Mouse (Mus musculus): ENCODE measurements around the gene Farp1. TPM values are rescaled to one million over a fixed set of nuclear protein-coding genes. Genes with fewer than 3 reads are reported as not detected.

Farp1 gene
- polyA plus RNA-seq, 1 experiment from 2014 or later = 23.8 TPM

GRCm38 (mm10) chr14:121165408-121166037 is 130.5 kb downstream of the Farp1 start:
- no peak for DNase-seq (ENCODE audit: low spot score)

GRCm38 (mm10) chr14:121166038-121166436 is 131.0 kb downstream of the Farp1 start:
- Histone ChIP-seq H3K36me3 (ENCODE audit: control insufficient read depth, insufficient read depth, low read length) (no peaks in the 10 kb centered on the region), H3K4me2 (ENCODE audit: low read depth) (no peak overlapping the region), H3K9ac (ENCODE audit: low read length) (no peak overlapping the region), H3K4me3 (ENCODE audit: low read depth, low read length) (no peak overlapping the region), H3K27me3 (ENCODE audit: control insufficient read depth, insufficient read depth, low read length) (no peaks in the 10 kb centered on the region), H3K4me1 (ENCODE audit: control insufficient read depth, insufficient read depth, low read length) (no peaks in the 10 kb centered on the region), H3K27ac (ENCODE audit: low read depth, low read length) (no peak overlapping the region), H3K9me3 (ENCODE audit: control insufficient read depth, low read length) (no peaks in the 10 kb centered on the region)
- no peak for ATAC-seq (ENCODE audit: insufficient read depth, low FRiP score, low TSS enrichment)
- 82% methylated on average over 7 of the region's 7 CpGs for WGBS
- DNase-seq (ENCODE audit: low spot score) = no peak

More at GRCm38 (mm10) chr14:121165408-121166037, 130.5 kb downstream of the Farp1 start:
- no peak for ATAC-seq (ENCODE audit: insufficient read depth, low FRiP score, low TSS enrichment)
- no peak overlapping the region for H3K27ac ChIP-seq (ENCODE audit: low read depth, low read length)
- no peak overlapping the region for H3K4me3 ChIP-seq (ENCODE audit: low read depth, low read length)
- H3K36me3 ChIP-seq (ENCODE audit: control insufficient read depth, insufficient read depth, low read length) = no peaks in the 10 kb centered on the region
- H3K9ac ChIP-seq (ENCODE audit: low read length) = no peak overlapping the region
- no peaks in the 10 kb centered on the region for H3K9me3 ChIP-seq (ENCODE audit: control insufficient read depth, low read length)
- H3K4me2 ChIP-seq (ENCODE audit: low read depth) = no peak overlapping the region
- H3K4me1 ChIP-seq (ENCODE audit: control insufficient read depth, insufficient read depth, low read length) = no peaks in the 10 kb centered on the region
- no peaks in the 10 kb centered on the region for H3K27me3 ChIP-seq (ENCODE audit: control insufficient read depth, insufficient read depth, low read length)
- WGBS = 87% methylated on average over 6 of the region's 6 CpGs

GRCm38 (mm10) chr14:121168716-121169115 is 133.7 kb downstream of the Farp1 start:
- DNase-seq (ENCODE audit: low spot score) = no peak
- Histone ChIP-seq H3K9me3 (ENCODE audit: control insufficient read depth, low read length) (no peaks in the 10 kb centered on the region), H3K4me1 (ENCODE audit: control insufficient read depth, insufficient read depth, low read length) (peaks cover 7% of the 10 kb centered on the region; the same call in 1 of the 2 replicates), H3K9ac (ENCODE audit: low read length) (no peak overlapping the region), H3K27me3 (ENCODE audit: control insufficient read depth, insufficient read depth, low read length) (no peaks in the 10 kb centered on the region), H3K4me3 (ENCODE audit: low read depth, low read length) (no peak overlapping the region), H3K27ac (ENCODE audit: low read depth, low read length) (no peak overlapping the region), H3K4me2 (ENCODE audit: low read depth) (no peak overlapping the region), H3K36me3 (ENCODE audit: control insufficient read depth, insufficient read depth, low read length) (no peaks in the 10 kb centered on the region)
- no peak for ATAC-seq (ENCODE audit: insufficient read depth, low FRiP score, low TSS enrichment)
- WGBS = 77% methylated on average over 3 of the region's 3 CpGs

- Histone ChIP-seq H3K27ac (ENCODE audit: low read depth, low read length) (no peak overlapping the region), H3K9ac (ENCODE audit: low read length) (no peak overlapping the region), H3K9me3 (ENCODE audit: control insufficient read depth, low read length) (no peaks in the 10 kb centered on the region), H3K4me2 (ENCODE audit: low read depth) (no peak overlapping the region), H3K36me3 (ENCODE audit: control insufficient read depth, insufficient read depth, low read length) (no peaks in the 10 kb centered on the region), H3K4me1 (ENCODE audit: control insufficient read depth, insufficient read depth, low read length) (peaks cover 7% of the 10 kb centered on the region; the same call in 1 of the 2 replicates), H3K27me3 (ENCODE audit: control insufficient read depth, insufficient read depth, low read length) (no peaks in the 10 kb centered on the region), H3K4me3 (ENCODE audit: low read depth, low read length) (no peak overlapping the region)
- DNase-seq (ENCODE audit: low spot score) (no peak), ATAC-seq (ENCODE audit: insufficient read depth, low FRiP score, low TSS enrichment) (no peak)
- WGBS = 83% methylated on average over 9 of the region's 9 CpGs
Observed at GRCm38 (mm10) chr14:121170321-121170720, 135.3 kb downstream of the Farp1 start.

- Histone ChIP-seq H3K27me3 (ENCODE audit: control insufficient read depth, insufficient read depth, low read length) (no peaks in the 10 kb centered on the region), H3K4me3 (ENCODE audit: low read depth, low read length) (no peak overlapping the region), H3K4me1 (ENCODE audit: control insufficient read depth, insufficient read depth, low read length) (peaks cover 7% of the 10 kb centered on the region; the same call in 1 of the 2 replicates), H3K9ac (ENCODE audit: low read length) (no peak overlapping the region), H3K36me3 (ENCODE audit: control insufficient read depth, insufficient read depth, low read length) (no peaks in the 10 kb centered on the region), H3K9me3 (ENCODE audit: control insufficient read depth, low read length) (no peaks in the 10 kb centered on the region), H3K4me2 (ENCODE audit: low read depth) (no peak overlapping the region), H3K27ac (ENCODE audit: low read depth, low read length) (0 out of 2 replicates have a peak overlapping the region, but pooled peaks have one; percentile 17)
- WGBS = 57% methylated on average over 19 of the region's 19 CpGs
- DNase-seq (ENCODE audit: low spot score) (peak; percentile 31), ATAC-seq (ENCODE audit: insufficient read depth, low FRiP score, low TSS enrichment) (no peak; the same call in 1 of the 2 replicates)
Observed at GRCm38 (mm10) chr14:121172065-121173036, 137.4 kb downstream of the Farp1 start.

GRCm38 (mm10) chr14:121175385-121175784 is 140.4 kb downstream of the Farp1 start:
- Histone ChIP-seq H3K9ac (ENCODE audit: low read length) (no peak overlapping the region), H3K4me2 (ENCODE audit: low read depth) (no peak overlapping the region), H3K9me3 (ENCODE audit: control insufficient read depth, low read length) (no peaks in the 10 kb centered on the region), H3K4me1 (ENCODE audit: control insufficient read depth, insufficient read depth, low read length) (peaks cover 7% of the 10 kb centered on the region; the same call in 1 of the 2 replicates), H3K36me3 (ENCODE audit: control insufficient read depth, insufficient read depth, low read length) (no peaks in the 10 kb centered on the region; the same call in 1 of the 2 replicates), H3K27ac (ENCODE audit: low read depth, low read length) (no peak overlapping the region), H3K4me3 (ENCODE audit: low read depth, low read length) (no peak overlapping the region), H3K27me3 (ENCODE audit: control insufficient read depth, insufficient read depth, low read length) (no peaks in the 10 kb centered on the region)
- DNase-seq (ENCODE audit: low spot score) (no peak), ATAC-seq (ENCODE audit: insufficient read depth, low FRiP score, low TSS enrichment) (no peak)
- WGBS = 90% methylated on average over 9 of the region's 9 CpGs

GRCm38 (mm10) chr14:121175861-121176260 is 140.9 kb downstream of the Farp1 start:
- no peak overlapping the region for H3K4me3 ChIP-seq (ENCODE audit: low read depth, low read length)
- H3K27me3 ChIP-seq (ENCODE audit: control insufficient read depth, insufficient read depth, low read length) = no peaks in the 10 kb centered on the region
- peaks cover 7% of the 10 kb centered on the region; the same call in 1 of the 2 replicates for H3K4me1 ChIP-seq (ENCODE audit: control insufficient read depth, insufficient read depth, low read length)
- no peak overlapping the region for H3K9ac ChIP-seq (ENCODE audit: low read length)
- DNase-seq (ENCODE audit: low spot score) (no peak), ATAC-seq (ENCODE audit: insufficient read depth, low FRiP score, low TSS enrichment) (no peak)
- H3K9me3 ChIP-seq (ENCODE audit: control insufficient read depth, low read length) = no peaks in the 10 kb centered on the region
- no peak overlapping the region for H3K27ac ChIP-seq (ENCODE audit: low read depth, low read length)
- 81% methylated on average over 4 of the region's 4 CpGs for WGBS
- H3K36me3 ChIP-seq (ENCODE audit: control insufficient read depth, insufficient read depth, low read length) = no peaks in the 10 kb centered on the region; the same call in 1 of the 2 replicates
- no peak overlapping the region for H3K4me2 ChIP-seq (ENCODE audit: low read depth)

GRCm38 (mm10) chr14:121177907-121178306 is 142.9 kb downstream of the Farp1 start:
- peaks cover under 1% of the 10 kb centered on the region; the same call in 1 of the 2 replicates for H3K4me1 ChIP-seq (ENCODE audit: control insufficient read depth, insufficient read depth, low read length)
- whole genome bisulfite sequencing = 78% methylated on average over 6 of the region's 6 CpGs
- no peaks in the 10 kb centered on the region for H3K27me3 ChIP-seq (ENCODE audit: control insufficient read depth, insufficient read depth, low read length)
- no peaks in the 10 kb centered on the region for H3K9me3 ChIP-seq (ENCODE audit: control insufficient read depth, low read length)
- ATAC-seq (ENCODE audit: insufficient read depth, low FRiP score, low TSS enrichment) (no peak), DNase-seq (ENCODE audit: low spot score) (no peak)
- no peaks in the 10 kb centered on the region; the same call in 1 of the 2 replicates for H3K36me3 ChIP-seq (ENCODE audit: control insufficient read depth, insufficient read depth, low read length)
- no peak overlapping the region for H3K27ac ChIP-seq (ENCODE audit: low read depth, low read length)
- H3K4me2 ChIP-seq (ENCODE audit: low read depth) = no peak overlapping the region
- H3K4me3 ChIP-seq (ENCODE audit: low read depth, low read length) = no peak overlapping the region
- H3K9ac ChIP-seq (ENCODE audit: low read length) = no peak overlapping the region
